Mouse (Mus musculus): ENCODE data around the gene Abcb7. TPM values are rescaled to one million over a fixed set of nuclear protein-coding genes. Genes with fewer than 3 reads are reported as not detected.

Abcb7 gene
- total RNA-seq, 2 experiments from 2014 or later, result 26.3 to 28.1 TPM

Other genes with a start within 250 kb of the Abcb7 start
- gene Nexmif, start 212.7 kb downstream of the Abcb7 start, total RNA-seq (2021), result 10 to 100 TPM; 28.8 to 29.8 TPM
- gene Uprt, start 69.0 kb upstream of the Abcb7 start, total RNA-seq (2021), result 10 to 100 TPM; 12.8 to 16.0 TPM

Measured in left cerebral cortex, postnatal 25 days (tissue).